Mouse (Mus musculus) retina, postnatal 7 days (tissue): ENCODE results near the gene Dnaic1.
A peak's percentile ranks its signal among the peaks of the same experiment; 100 is the strongest.

Source experiments
- DNase-seq: peaks from one replicate; pipeline ENCODE4 v3.0.0-alpha.2; 2012; ENCODE audit warnings: low read depth, low spot score

The Dnaic1 gene

DNA sequence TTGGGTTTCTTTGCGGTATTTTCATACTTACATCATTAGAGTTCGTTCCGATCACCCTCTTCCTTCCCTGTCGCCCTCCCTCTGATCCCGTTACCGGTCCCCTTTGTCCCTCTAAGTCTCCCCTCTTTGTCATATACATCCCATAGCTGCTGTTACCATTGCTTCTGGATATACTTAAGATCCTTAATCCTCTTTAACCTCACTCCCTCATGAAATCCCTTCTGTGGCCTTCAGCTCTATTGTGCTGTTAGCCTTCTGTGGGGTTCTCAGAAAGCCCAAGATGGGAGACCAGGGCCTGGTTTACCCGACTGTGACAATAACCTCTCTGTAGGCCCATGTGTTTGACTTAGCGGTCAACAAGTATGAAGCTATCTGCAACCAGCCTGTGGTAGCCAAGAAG lies 65.1 kb downstream of the Dnaic1 start:
- DNase-seq: no peak

DNA sequence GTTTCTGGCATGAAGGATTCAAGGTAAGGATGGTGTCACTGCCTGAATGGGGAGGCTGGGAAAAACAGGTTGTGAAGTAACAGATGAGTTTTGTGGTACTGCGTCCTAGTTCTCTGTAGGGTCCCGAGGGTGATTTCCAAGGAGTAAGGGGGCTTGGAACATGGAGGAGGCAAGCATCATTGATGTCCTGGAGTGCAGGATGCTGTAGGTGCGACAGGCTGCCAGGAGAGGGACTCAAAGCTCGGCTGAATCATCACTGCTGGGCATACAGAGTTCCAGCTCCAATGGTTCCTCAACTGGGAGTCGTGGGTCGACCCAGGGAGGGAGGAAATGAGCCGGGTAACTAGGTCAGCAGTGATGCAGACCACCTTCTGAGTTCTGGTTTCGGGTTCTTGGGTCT lies 65.6 kb downstream of the Dnaic1 start:
- no peak for DNase-seq

DNA sequence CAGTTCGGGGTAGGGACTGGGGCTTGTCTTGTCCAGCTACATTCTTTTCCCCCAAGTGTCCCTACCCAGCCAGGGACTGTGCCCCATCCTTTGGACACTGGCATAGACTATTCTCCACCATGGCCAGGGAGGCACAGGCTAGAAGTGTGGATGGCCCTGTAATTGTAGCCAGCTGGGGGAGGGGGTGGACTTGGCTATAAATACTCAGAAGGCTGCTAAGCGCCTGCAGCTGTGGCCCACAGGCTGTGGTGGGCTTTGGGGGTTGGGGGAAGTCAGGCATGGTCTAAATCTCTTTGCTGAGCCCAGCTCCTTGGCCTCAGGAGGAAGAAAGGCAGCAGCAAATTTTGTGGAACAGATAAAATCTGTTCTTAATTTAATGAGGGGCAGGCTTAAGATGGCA lies 66.3 kb downstream of the Dnaic1 start:
- DNase-seq: no peak

DNA sequence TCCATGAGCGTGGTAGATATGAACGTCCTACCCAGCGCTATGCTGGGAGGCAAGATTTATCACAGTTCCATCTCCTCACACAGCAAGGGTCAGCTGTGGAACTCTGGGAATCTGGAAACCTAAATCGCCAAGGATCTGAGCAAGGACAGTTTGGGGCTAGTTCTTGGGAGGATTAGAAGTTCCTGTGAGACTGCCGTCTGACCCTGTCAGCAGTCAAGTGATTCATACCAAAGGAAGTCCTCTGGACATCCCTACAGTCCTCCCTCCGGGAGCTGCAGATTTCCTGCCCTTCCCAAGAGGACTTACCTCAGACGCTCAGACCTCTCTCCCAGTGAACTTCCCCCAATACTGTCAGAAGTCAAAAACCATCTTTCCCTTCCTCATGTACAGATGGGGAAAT lies 66.8 kb downstream of the Dnaic1 start:
- DNase-seq: no peak

DNA sequence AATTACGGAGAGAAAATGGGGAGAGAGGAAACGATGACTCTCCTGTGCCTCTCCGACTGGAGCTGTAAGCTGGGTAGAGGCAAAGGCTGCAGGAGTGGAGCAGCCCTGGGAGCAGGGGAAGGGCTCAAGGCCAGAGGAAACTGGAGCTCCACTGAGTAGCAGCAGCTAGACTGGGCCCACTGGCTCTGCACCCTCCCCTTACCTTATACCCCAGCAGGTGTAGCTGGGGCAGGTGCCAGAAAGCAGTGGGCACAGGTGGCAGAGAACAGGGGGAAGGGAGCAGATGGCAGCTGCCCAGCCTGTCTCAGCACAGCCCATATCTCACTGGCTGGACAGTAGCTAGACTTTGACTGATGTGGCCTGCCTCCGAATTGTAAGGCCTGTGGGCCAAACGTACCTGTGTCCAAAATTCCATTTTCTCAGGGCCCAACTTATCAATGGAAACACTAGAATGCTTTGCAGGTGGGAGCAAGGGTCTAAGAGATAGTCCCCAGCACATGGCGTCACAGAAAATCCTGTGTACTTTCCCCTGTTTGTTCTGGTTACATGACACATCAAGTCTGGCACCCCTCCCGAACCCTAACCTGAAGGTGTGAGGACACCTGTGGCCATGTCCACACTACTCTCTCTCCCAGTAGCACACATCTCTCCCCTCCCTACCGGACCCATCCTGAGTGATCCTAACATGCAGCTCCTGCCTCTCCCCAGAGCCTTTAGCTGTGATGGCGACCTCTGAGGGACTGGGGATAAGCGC lies 67.5 kb downstream of the Dnaic1 start:
- no peak for DNase-seq

DNA sequence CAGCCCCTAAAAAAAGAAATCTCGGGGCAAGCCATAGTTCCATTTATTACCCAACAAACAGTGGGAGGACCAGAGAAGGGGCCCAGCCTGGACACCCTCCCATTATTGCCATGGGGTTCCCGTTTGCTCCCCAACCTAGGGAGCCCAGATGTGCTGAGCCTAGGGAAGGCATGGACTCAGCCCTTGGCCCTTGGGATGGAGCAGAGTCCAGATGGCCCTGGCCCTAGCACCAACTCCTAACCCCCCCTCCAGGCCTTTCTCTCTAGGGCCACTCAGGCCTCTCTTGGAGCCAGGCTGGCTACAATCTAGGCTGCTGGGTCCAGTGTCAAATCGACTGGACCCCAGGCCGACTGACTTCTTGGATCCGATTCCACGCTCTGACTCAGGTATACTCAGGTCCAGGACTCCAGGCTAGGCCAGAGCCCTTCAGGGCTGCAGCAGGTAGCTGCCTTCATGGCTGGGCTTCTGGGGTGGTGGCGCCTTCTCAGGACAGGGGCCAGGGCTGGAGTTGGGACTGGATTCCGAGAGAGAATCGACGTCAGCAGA lies 68.7 kb downstream of the Dnaic1 start:
- no peak for DNase-seq

DNA sequence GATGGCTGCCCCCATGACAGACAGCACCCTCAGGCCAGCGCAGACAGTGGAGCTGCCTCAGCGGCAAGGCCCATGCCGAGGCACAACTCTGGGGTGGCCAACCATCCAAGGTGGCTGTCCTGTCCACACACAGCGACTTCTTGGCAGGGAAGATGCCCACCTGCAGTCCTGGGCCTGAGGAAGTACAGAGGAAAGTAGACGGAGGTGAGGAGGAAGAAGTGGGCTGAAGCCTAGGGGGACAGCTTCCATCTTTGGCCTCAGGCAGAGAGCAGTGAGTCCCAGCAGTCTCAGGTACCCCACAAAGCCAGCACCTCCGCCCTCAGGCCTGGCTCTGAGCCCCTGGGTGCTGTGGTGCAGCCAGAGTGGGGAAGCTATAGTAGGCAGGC lies 69.2 kb downstream of the Dnaic1 start:
- DNase-seq: no peak

DNA sequence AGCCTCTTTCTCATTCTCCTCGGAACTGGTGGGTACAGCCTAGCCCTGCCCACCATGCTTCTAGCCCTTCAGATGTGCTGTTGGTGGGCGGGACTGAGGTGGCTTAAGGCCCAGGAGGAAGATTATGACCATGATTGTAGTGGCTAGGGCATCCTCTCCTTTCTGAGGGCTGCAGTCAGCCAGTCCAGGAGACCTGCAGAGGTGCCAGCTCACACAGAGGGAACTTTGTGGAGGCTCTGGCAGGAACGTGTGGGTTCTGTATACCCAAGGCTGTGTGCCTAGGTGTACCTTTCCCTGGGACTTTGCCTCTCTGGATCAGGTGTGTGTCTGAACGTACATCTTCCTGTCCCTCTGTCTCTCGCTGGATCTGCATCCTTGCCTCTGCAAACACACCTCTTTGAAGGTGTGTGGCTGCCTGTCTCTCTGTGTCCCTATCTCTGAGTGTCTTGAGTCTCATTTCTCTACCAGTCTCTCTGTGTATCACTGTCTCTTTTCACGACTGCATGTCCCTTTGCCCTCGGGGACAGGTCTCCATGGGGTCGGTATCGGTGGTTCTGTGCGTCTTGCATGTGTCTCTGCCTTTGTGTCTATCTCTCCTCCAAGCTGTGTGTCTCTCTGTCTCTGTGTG lies 69.8 kb downstream of the Dnaic1 start:
- no peak for DNase-seq

DNA sequence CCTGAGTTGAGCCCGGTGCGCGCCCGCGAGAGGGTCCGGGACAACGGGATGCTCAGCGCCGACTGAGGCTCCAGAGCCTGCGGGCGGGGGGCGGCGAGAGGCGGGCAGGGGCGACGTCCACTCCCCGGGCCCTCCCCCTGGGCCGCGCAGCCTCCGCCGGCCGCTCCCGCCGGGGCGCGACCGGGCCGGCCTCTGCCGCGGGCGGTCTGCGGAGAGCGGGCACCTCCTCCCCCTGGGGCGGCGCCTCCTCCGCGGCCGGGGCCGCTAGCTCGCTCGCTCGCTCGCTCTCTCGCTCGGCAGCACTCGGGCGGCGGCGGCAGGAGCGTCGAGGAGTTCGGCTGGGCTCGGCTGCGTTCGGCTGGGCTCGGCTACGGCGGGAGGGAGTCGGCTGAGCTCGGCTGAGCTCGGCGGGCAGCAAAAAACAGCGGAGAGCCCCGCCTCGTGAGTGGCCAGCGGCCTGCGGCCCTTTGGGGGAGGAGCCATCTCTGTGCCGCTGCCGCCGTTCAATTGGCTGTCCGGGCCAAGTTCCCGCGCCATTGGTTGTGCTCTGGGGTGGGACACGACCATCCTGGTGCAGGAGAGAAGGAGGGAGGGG lies 70.4 kb downstream of the Dnaic1 start, which contains the start of gene Enho:
Enho (minus strand) TSS at position 412 of the 595 bp plus-strand sequence.
- DNase-seq: peak; percentile 87

DNA sequence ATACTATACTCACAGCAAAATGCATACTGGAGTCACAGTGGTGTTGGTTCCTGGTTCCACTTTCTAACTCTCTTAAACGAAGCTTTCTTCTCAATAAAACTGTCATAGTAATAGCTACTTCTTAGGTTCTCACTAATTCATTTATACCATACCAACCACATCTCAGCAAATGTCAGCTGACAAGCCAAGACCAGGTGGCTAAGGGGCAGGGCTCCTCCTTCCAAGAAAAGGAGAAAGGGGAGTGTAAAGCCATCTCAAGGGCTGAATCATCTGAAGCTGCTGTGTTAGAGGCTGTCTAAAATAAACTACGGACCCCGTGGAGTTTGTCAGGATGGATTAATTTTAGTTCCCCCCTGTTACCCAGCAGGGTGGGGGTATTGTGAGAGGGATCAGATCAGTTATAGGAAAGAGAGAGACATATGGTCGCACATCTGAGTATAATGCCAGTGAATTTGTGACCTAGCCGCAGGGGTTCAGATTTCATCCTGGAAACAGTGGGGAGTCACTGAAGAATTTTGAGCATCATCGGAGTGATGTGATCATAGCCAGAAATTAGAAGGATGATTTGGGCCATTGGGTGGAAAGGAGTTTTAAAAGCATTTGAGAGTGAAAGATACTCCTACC lies 71.7 kb downstream of the Dnaic1 start:
- DNase-seq: no peak

DNA sequence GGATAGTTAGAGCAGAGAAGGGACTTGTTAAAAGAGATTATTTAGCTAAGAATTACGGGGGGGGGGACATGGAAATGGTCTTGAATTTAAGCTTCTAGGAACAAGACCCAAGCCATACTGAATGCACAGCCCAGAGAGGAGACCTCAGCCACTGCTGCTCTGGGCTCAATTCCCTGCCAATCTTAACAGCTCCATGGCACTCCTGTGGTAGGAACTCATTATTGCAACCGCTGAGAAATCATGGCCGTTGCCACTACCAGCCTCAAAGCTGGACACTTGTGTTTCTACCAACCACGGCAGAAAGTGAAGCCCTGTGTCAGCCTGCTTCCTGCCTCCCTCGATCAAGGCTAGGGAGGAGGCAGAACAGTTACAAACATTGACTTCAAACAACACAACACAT lies 75.9 kb downstream of the Dnaic1 start:
- no peak for DNase-seq

DNA sequence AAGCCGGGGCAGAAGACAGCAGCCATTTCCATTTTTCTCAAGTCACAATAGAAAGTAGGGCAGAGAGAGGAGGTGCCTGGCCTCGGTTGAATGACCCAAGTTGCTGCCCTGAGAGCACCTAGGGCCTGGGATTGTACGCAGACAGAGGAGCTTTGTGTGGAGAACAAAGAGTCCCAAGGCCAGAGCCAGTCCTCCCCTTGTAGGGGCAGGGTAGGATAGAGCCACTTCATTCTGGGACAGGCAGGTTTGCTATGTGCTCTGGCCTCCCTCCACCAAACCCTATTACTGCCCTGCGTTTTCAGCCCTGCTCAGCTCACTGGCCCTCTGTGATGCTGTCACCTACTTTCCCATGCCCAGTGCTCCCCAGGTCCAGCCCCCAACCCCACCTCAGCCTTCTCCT lies 78.6 kb downstream of the Dnaic1 start:
- no peak for DNase-seq

DNA sequence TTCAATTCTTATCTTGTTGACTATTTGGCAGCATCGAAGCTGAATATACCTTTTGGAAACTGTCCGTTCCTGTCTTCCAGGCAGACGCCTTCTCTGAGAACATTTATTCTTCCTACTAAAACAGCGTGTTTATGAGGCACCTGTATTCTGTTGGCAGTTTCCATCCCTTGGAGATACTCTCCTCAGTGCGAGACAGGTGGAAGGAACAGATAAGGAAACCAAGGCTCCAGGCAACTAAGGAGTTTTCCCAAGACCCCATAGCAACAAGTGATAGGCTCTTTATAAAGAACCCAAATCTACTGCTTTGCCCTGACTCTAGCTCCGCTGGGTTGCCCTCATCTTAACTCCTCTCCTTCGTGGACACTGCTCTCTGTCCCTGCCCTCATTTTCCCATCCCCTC lies 79.1 kb downstream of the Dnaic1 start:
- no peak for DNase-seq

DNA sequence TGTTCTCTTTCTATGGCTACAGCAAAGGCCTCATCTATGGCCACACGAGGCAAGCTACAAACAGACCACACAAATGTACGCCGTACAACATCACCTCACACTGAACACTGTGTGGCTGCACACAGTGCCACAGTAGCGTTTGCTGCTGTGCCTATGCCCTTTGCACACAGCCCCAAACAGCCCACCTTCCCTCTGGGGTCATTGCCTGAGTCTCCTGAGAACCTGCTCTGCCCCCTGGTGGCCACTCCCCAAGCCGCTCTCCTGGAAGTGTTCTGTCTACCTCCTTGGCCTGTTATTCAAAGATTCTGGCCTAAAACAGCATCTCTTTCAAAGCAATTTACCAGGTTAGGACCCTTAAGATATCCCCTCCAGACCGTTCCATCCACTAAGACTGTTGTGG lies 83.7 kb downstream of the Dnaic1 start:
- peak; percentile 68 for DNase-seq

DNA sequence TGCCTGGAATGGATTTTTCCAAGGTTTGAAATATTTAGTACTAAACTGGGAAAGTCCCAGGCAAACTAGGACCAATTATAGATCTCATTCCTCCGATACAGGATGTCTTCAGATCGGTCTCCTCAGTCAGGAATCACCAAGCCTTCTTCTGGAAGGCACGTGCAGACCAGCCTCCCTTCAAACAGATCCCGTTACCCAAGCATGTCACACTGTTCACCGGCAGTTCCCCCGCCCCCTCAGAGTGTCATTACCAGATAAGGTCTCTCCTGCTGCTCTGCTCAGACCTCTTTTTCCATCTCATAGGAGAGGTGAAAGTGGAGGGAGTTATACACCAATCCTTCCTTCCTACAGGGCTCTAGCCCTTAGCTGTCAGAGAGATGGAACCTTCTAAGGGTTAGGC lies 84.2 kb downstream of the Dnaic1 start:
- DNase-seq: no peak

DNA sequence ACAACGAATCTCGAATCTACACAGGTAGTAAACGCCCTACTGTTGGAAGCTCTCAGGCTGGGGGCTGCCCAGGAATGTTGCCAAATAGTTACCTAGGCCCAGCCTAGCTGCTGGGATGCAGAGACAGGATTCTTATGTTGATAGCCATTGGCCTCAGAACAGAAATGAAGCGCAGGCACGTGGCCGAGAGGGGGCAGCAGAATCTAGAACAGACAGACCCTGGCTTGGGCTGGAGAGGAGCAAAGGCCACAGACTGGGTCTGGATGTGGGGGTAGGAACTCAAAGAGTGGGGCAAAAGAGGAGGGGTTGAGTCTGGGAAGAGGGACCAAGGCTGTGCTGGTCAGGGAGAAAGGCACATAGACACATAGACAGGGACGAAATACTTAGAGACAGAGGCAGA lies 84.6 kb downstream of the Dnaic1 start:
- DNase-seq: no peak

DNA sequence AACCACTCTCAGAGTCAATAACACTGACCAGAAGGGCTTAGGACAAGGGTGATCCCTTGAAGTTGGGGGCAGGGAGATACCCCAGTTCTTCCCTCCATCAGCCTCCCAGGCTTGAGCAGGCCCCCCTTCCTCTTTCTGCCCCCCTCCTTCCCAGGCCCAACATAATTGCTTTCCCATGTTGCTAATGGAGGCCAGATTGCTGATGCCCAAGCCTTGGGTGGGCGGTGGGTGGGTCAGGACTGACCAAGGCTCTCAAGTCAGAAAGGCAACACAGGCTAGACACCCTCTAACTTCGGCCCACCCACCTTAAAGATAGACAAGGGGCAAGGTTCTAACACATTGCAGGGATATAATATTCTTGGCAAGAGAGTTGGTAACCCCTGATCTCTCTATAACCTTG lies 86.0 kb downstream of the Dnaic1 start:
- DNase-seq: no peak

DNA sequence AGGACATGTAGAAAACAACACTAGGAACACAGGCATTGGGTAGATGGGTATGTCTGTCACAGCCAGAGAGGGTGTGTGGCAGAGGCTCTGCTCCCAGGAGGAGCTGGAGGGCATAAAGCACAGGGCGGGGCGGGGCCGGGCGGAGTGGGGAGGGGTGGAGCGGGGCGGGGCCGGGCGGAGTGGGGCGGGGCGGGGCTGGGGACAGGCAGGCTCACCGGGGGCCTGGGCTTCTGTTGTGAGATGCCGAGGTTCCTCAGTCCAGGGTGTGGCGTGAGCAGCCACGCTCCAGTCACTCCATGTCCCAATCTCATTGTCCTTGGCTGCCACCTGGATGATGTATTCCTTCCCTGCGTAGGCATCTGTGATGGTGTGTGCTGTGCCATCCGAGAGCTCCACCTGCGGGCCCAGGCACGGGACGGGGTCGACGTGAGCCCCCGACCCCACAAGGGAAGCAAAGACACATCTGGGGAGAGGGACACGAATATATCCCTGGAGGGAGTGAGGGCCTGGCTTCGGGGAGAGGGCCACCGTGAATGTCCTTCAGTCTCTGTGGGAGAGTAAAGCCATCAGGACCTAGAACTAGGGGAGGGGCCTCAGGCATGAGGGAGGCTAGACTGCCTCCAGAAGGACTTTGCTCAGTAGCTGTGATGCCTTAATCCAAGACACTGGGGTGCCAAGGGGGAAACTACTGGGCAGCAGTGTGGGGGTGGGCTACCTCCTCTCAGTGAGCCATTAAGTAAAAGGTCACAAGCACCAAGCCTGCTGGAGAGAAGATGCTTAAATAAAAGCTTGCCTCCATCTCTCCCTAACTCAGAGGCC lies 89.2 kb downstream of the Dnaic1 start:
- DNase-seq: no peak

DNA sequence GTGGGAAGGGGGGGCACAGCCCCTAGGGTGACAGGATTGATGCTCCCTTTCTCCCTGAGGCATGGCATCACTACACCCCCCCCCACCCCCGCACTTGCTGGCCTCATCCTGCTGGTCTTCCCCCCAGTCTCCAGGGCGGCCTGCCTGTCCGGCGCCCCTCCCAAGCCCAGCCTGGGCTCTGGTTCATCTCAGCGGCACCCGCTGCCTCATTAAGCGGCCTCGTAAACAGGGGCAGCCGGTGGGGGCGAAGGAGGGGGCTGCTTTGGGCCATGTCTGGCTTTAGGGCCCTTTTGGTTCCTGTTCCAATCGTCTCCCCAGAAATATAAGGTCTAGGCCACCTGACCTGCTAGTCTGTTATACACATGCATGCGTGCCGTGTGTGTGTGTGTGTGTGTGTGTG lies 90.0 kb downstream of the Dnaic1 start:
- DNase-seq: no peak

DNA sequence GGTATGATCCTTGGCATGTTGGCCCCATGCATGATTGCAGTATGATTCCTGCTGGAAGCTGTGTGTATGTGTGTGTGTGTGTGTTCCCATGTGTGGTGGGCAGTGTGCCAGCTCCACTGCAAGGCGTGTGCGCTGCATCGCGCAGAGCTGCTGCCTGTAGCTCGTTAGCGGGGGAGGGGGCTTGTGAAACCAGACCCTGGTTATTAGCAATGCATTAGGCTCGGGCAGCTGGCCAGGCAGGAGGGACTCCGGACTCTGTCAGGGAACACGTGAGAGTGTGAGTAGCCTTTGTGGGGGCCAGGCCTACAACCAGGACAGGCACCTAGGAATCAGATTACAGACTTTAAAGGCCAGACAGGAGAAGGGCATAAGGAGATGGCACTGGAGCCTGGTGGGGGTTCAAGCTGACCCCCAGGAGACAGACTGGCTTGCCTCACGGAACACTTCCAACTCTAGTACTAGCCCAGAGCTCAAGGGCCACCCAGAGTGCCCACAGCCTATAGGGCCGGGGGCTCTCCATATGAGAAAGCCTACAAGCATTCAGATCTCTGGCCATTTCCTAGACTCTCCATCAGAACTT lies 91.4 kb downstream of the Dnaic1 start:
- DNase-seq: no peak

DNA sequence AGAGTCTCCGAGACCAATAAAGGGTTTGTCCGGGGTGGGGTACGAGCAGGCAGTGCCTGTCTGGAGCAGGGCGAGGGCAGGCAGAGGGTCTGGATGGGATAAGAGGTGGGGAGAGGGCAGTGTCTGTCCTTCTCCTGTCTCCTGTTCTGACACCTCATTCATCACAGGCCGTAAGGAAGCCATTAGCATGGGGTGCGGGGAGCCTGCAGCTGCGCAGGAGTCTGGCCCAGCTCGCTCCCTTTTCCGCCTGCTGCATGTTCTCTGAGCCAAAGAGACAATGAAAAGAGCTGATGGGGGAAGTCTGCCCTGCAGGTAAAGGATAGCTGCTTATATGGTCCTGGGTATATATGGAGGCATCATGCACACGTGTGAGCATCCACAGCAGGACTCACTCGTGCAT lies 93.1 kb downstream of the Dnaic1 start:
- no peak for DNase-seq
